Mouse (Mus musculus) intestine, embryonic 16.5 days (tissue): Measurements from ENCODE around the gene Glb1. TPM values are rescaled to one million over a fixed set of nuclear protein-coding genes. Genes with fewer than 3 reads are reported as not detected.

ENCODE experiments used
- ATAC-seq: fragments of 200-750 bp; cut with Nextera tagmentation; 2 replicates; pipeline ENCODE4 v1.8.0; 2017; ENCODE audit warnings: moderate TSS enrichment, moderate library complexity
- H3K27ac ChIP-seq: fragments of 300-500 bp; sonication (generic); 2 replicates; pipeline ENCODE4 v1.5.1; 2014; ENCODE audit warnings: mild to moderate bottlenecking, low read length
- H3K27me3 ChIP-seq: fragments of 300-500 bp; sonication (generic); replicated peaks from 2 replicates; pipeline ENCODE4 v1.6.1; 2014; ENCODE audit warnings: low read length, control low read depth, mixed read lengths; ENCODE audit not compliant: control insufficient read depth, insufficient read depth
- H3K36me3 ChIP-seq: fragments of 300-500 bp; sonication (generic); 2 replicates; pipeline ENCODE4 v1.6.1; 2014; ENCODE audit warnings: low read length, control low read depth; ENCODE audit not compliant: control insufficient read depth, insufficient read depth
- H3K4me1 ChIP-seq: fragments of 300-500 bp; sonication (generic); 2 replicates; pipeline ENCODE4 v1.6.1; 2014; ENCODE audit warnings: low read length, control low read depth, mixed read lengths; ENCODE audit not compliant: control insufficient read depth, insufficient read depth
- H3K4me2 ChIP-seq: fragments of 300-500 bp; sonication (generic); 2 replicates; pipeline ENCODE4 v1.6.1; 2014; ENCODE audit warnings: low read depth, low read length, control low read depth
- H3K4me3 ChIP-seq: fragments of 300-500 bp; sonication (generic); 2 replicates; pipeline ENCODE4 v1.5.1; 2014; ENCODE audit warnings: mild to moderate bottlenecking, low read length
- H3K9ac ChIP-seq: fragments of 300-500 bp; sonication (generic); 2 replicates; pipeline ENCODE4 v1.6.1; 2014; ENCODE audit warnings: low read depth, low read length
- H3K9me3 ChIP-seq: fragments of 300-500 bp; sonication (generic); 2 replicates; pipeline ENCODE4 v1.6.1; 2016; ENCODE audit warnings: low read length, control low read depth; ENCODE audit not compliant: control insufficient read depth
- WGBS: fragments of 180-500 bp; shearing (Covaris S2); extraction: QIAGEN DNeasy Blood & Tissue Kit; methylation state at CpG from one replicate; pipeline ENCODE4 v1.1.7; 2014; 5-methylcytosine and 5-hydroxymethylcytosine counted together
- polyA plus RNA-seq: library from polyadenylated mRNA; unstranded; fragments of >200 nt; fragmentation: Nextera tagmentation; extraction: Ambion mirVana; gene quantifications from 2 replicates; pipeline ENCODE4 v1.2.1, GENCODE M21; 2015

Gene Glb1
- polyA plus RNA-seq, 1 experiment from 2014 or later: 295 TPM

GRCm38 (mm10) chr9:114496469-114496868, 95.6 kb downstream of the Glb1 start:
- Histone ChIP-seq H3K27ac (no peak overlapping the region), H3K4me1 (0 out of 2 replicates have a peak, but pooled peaks cover 2% of the 10 kb centered on the region), H3K27me3 (no peaks in the 10 kb centered on the region), H3K4me2 (no peak overlapping the region), H3K9me3 (no peaks in the 10 kb centered on the region), H3K9ac (no peak overlapping the region), H3K4me3 (no peak overlapping the region), H3K36me3 (no peaks in the 10 kb centered on the region)
- ATAC-seq: no peak
- 73% methylated on average over 7 of the region's 7 CpGs for WGBS

GRCm38 (mm10) chr9:114498218-114498617, 97.3 kb downstream of the Glb1 start:
- H3K9ac ChIP-seq: no peak overlapping the region
- no peaks in the 10 kb centered on the region for H3K36me3 ChIP-seq
- H3K9me3 ChIP-seq: no peaks in the 10 kb centered on the region
- no peak overlapping the region for H3K27ac ChIP-seq
- no peak overlapping the region for H3K4me3 ChIP-seq
- peak overlapping the region; percentile 42 for H3K4me2 ChIP-seq
- H3K4me1 ChIP-seq: 0 out of 2 replicates have a peak, but pooled peaks cover 2% of the 10 kb centered on the region
- H3K27me3 ChIP-seq: no peaks in the 10 kb centered on the region
- ATAC-seq: peak; percentile 24; the same call in 1 of the 2 replicates
- 6% methylated on average over 11 of the region's 11 CpGs for WGBS

GRCm38 (mm10) chr9:114499783-114500515, 99.1 kb downstream of the Glb1 start:
- Histone ChIP-seq H3K4me1 (0 out of 2 replicates have a peak, but pooled peaks cover 2% of the 10 kb centered on the region), H3K4me2 (no peak overlapping the region), H3K9ac (no peak overlapping the region), H3K4me3 (no peak overlapping the region), H3K27me3 (no peaks in the 10 kb centered on the region), H3K27ac (no peak overlapping the region), H3K36me3 (no peaks in the 10 kb centered on the region), H3K9me3 (no peaks in the 10 kb centered on the region)
- no peak for ATAC-seq
- WGBS: 18% methylated on average over 15 of the region's 15 CpGs

GRCm38 (mm10) chr9:114501111-114501510, 100.2 kb downstream of the Glb1 start:
- Histone ChIP-seq H3K4me3 (no peak overlapping the region), H3K4me1 (0 out of 2 replicates have a peak, but pooled peaks cover 2% of the 10 kb centered on the region), H3K27ac (no peak overlapping the region), H3K36me3 (no peaks in the 10 kb centered on the region), H3K9ac (no peak overlapping the region), H3K9me3 (no peaks in the 10 kb centered on the region), H3K4me2 (no peak overlapping the region), H3K27me3 (no peaks in the 10 kb centered on the region)
- ATAC-seq: no peak
- WGBS: 92% methylated on average over 7 of the region's 7 CpGs

- H3K4me3 ChIP-seq: no peak overlapping the region
- no peak overlapping the region for H3K9ac ChIP-seq
- WGBS: 93% methylated on average over 11 of the region's 11 CpGs
- H3K36me3 ChIP-seq: no peaks in the 10 kb centered on the region
- H3K4me1 ChIP-seq: 0 out of 2 replicates have a peak, but pooled peaks cover 2% of the 10 kb centered on the region
- no peak overlapping the region for H3K4me2 ChIP-seq
- no peaks in the 10 kb centered on the region for H3K27me3 ChIP-seq
- H3K27ac ChIP-seq: 0 out of 2 replicates have a peak overlapping the region, but pooled peaks have one; percentile 35
- H3K9me3 ChIP-seq: no peaks in the 10 kb centered on the region
- ATAC-seq: no peak
Observed at GRCm38 (mm10) chr9:114501913-114502312, 101.0 kb downstream of the Glb1 start.

GRCm38 (mm10) chr9:114502711-114503427, 102.0 kb downstream of the Glb1 start:
- peak; percentile 89 for ATAC-seq
- H3K9me3 ChIP-seq: no peaks in the 10 kb centered on the region
- H3K27me3 ChIP-seq: no peaks in the 10 kb centered on the region
- H3K27ac ChIP-seq: peak overlapping the region; percentile 92
- H3K36me3 ChIP-seq: no peaks in the 10 kb centered on the region
- 0 out of 2 replicates have a peak, but pooled peaks cover 2% of the 10 kb centered on the region for H3K4me1 ChIP-seq
- H3K9ac ChIP-seq: peak overlapping the region; percentile 41; the same call in 1 of the 2 replicates
- H3K4me2 ChIP-seq: 0 out of 2 replicates have a peak overlapping the region, but pooled peaks have one; percentile 26
- no peak overlapping the region for H3K4me3 ChIP-seq
- 52% methylated on average over 15 of the region's 15 CpGs for WGBS

- no peak for ATAC-seq
- H3K9ac ChIP-seq: no peak within 1 kb of the TSS
- no peak within 1 kb of the TSS for H3K4me3 ChIP-seq
- H3K9me3 ChIP-seq: no peaks in the 10 kb centered on the region
- no peak within 1 kb of the TSS for H3K4me2 ChIP-seq
- WGBS: 75% methylated on average over 9 of the region's 9 CpGs
- no peaks in the 10 kb centered on the region for H3K27me3 ChIP-seq
- no peaks in the 10 kb centered on the region for H3K36me3 ChIP-seq
- H3K4me1 ChIP-seq: no peaks in the 10 kb centered on the region
- no peak within 1 kb of the TSS for H3K27ac ChIP-seq
Observed at GRCm38 (mm10) chr9:114504816-114505215, 103.9 kb downstream of the Glb1 start, which contains the start of gene Ccr4. TSS of gene Ccr4 (minus strand) at chr9:114504916.

GRCm38 (mm10) chr9:114506564-114506963, 105.7 kb downstream of the Glb1 start:
- Histone ChIP-seq H3K9ac (no peak overlapping the region), H3K4me2 (no peak overlapping the region), H3K4me1 (no peaks in the 10 kb centered on the region), H3K27me3 (no peaks in the 10 kb centered on the region), H3K4me3 (no peak overlapping the region), H3K9me3 (no peaks in the 10 kb centered on the region), H3K36me3 (0 out of 2 replicates have a peak, but pooled peaks cover 3% of the 10 kb centered on the region), H3K27ac (no peak overlapping the region)
- 61% methylated on average over 4 of the region's 4 CpGs for WGBS
- ATAC-seq: no peak

- Histone ChIP-seq H3K27ac (no peak overlapping the region), H3K4me1 (no peaks in the 10 kb centered on the region), H3K4me2 (no peak overlapping the region), H3K9me3 (no peaks in the 10 kb centered on the region), H3K4me3 (no peak overlapping the region), H3K27me3 (no peaks in the 10 kb centered on the region), H3K9ac (no peak overlapping the region), H3K36me3 (peaks cover 3% of the 10 kb centered on the region)
- ATAC-seq: no peak
- WGBS: 89% methylated on average over 9 of the region's 9 CpGs
Observed at GRCm38 (mm10) chr9:114507421-114507820, 106.5 kb downstream of the Glb1 start.
